Mouse (Mus musculus) cerebellum, adult 2 months (tissue): Measurements from ENCODE around the gene Ndel1.

Experiments
- CTCF ChIP-seq: fragments of 200-500 bp; IDR thresholded peaks from 2 replicates; pipeline ENCODE4 v1.5.1; 2011; ENCODE audit warnings: low read depth, mild to moderate bottlenecking, control low read depth, low read length, moderate library complexity, borderline replicate concordance; ENCODE audit not compliant: insufficient read depth
- POLR2A ChIP-seq: fragments of 200-500 bp; IDR thresholded peaks from 2 replicates; pipeline ENCODE4 v1.6.1; 2011; ENCODE audit warnings: low read length, control low read depth, borderline replicate concordance; ENCODE audit not compliant: insufficient read depth

- no peak for TF ChIP-seq POLR2A
- no peak for TF ChIP-seq CTCF
These were observed 31.2 kb upstream of the Ndel1 start for GRCm38 (mm10) chr11:68902823-68903222.
